Mouse (Mus musculus) embryonic fibroblast, embryonic 13.5 days (primary cell): ENCODE results near the gene Gm17655. TPM values are rescaled to one million over a fixed set of nuclear protein-coding genes. Genes with fewer than 3 reads are reported as not detected.
A peak's percentile ranks its signal among the peaks of the same experiment; 100 is the strongest.
"Not testable (repeated sequence)": the region's sequence is repeated elsewhere in the genome, so short reads cannot be mapped to it uniquely, and the experiment has no call there.

Experiments
- H3K27ac ChIP-seq: 2 replicates; pipeline ENCODE4 v1.5.1; 2012; ENCODE audit warnings: low read length, control low read depth, inconsistent platforms; ENCODE audit not compliant: insufficient read depth
- H3K4me1 ChIP-seq: 2 replicates; pipeline ENCODE4 v1.6.1; 2011; ENCODE audit warnings: low read length; ENCODE audit not compliant: control insufficient read depth, insufficient read depth
- H3K4me3 ChIP-seq: 2 replicates; pipeline ENCODE4 v1.5.1; 2011; ENCODE audit warnings: mild to moderate bottlenecking, control low read depth, low read length; ENCODE audit not compliant: insufficient read depth
- CTCF ChIP-seq: IDR thresholded peaks from 2 replicates; pipeline ENCODE4 v1.5.1; 2011; ENCODE audit warnings: mild to moderate bottlenecking, control low read depth, low read length, moderate library complexity, borderline replicate concordance; ENCODE audit not compliant: insufficient read depth
- POLR2A ChIP-seq: IDR thresholded peaks from 2 replicates; pipeline ENCODE4 v1.6.1; 2011; ENCODE audit warnings: low read depth, mild to moderate bottlenecking, control low read depth, low read length, moderate library complexity
- polyA plus RNA-seq: library from polyadenylated mRNA; stranded (reverse); fragments of >200 nt; gene quantifications from 2 replicates; pipeline ENCODE4 v1.2.4, GENCODE M21; 2011; ENCODE audit warnings: low read depth; ENCODE audit not compliant: missing spikeins, insufficient read length

Gene Gm17655
- polyA plus RNA-seq, 1 experiment = 6.8 TPM

- H3K4me1 ChIP-seq = no peaks in the 10 kb centered on the region
- TF ChIP-seq CTCF (no peak), POLR2A (no peak)
- H3K27ac ChIP-seq = no peak overlapping the region
- no peak overlapping the region for H3K4me3 ChIP-seq
Observed at GRCm38 (mm10) chr5:110086161-110086866, 14.0 kb upstream of the Gm17655 start.

GRCm38 (mm10) chr5:110082961-110083360, 10.6 kb upstream of the Gm17655 start:
- no peak for TF ChIP-seq CTCF
- no peak for TF ChIP-seq POLR2A
- Histone ChIP-seq H3K4me3 (no peak overlapping the region), H3K4me1 (no peaks in the 10 kb centered on the region), H3K27ac (no peak overlapping the region)

- H3K27ac ChIP-seq = peak overlapping the region; percentile 68
- no peak for TF ChIP-seq CTCF
- TF ChIP-seq POLR2A = peak; percentile 78
- H3K4me1 ChIP-seq = no peaks in the 10 kb centered on the region
- peak overlapping the region; percentile 64 for H3K4me3 ChIP-seq
Observed at GRCm38 (mm10) chr5:110057637-110058408, 14.5 kb downstream of the Gm17655 start.

- not testable (repeated sequence) for H3K4me1 ChIP-seq, H3K27ac ChIP-seq, H3K4me3 ChIP-seq
Observed at GRCm38 (mm10) chr5:110023694-110024427, 48.5 kb downstream of the Gm17655 start.

- Histone ChIP-seq H3K4me3 (no peak overlapping the region), H3K4me1 (no peaks in the 10 kb centered on the region), H3K27ac (no peak overlapping the region)
- no peak for TF ChIP-seq CTCF
- TF ChIP-seq POLR2A = no peak
Observed at GRCm38 (mm10) chr5:110023273-110023672, 49.0 kb downstream of the Gm17655 start.

- not testable (repeated sequence) for H3K4me3 ChIP-seq, H3K27ac ChIP-seq, H3K4me1 ChIP-seq
Observed at GRCm38 (mm10) chr5:110015775-110016174, 56.5 kb downstream of the Gm17655 start.

Other genes with a start within 250 kb of the Gm17655 start
- 1.2 and 6.8 TPM in 2 replicates for gene Gm15446, start 149.1 kb downstream of the Gm17655 start, polyA plus RNA-seq
- gene Zfp932, start 76.0 kb downstream of the Gm17655 start, polyA plus RNA-seq = 10.3 and 18.8 TPM in 2 replicates
- gene Gm35315, start 21.9 kb upstream of the Gm17655 start, polyA plus RNA-seq = 1.4 and 1.9 TPM in 2 replicates
- 0.28 and 0.87 TPM in 2 replicates for gene Plcxd1, start 27.5 kb upstream of the Gm17655 start, polyA plus RNA-seq
- gene Gtpbp6, start 35.7 kb upstream of the Gm17655 start, polyA plus RNA-seq = 21.4 and 24.7 TPM in 2 replicates
- gene Zfp605, start 37.6 kb upstream of the Gm17655 start, polyA plus RNA-seq = 8.3 and 9.4 TPM in 2 replicates
- 35.8 and 38.1 TPM in 2 replicates for gene Chfr, start 63.3 kb upstream of the Gm17655 start, polyA plus RNA-seq
- 49.2 and 54.9 TPM in 2 replicates for gene Golga3, start 104.2 kb upstream of the Gm17655 start, polyA plus RNA-seq
- gene Ankle2, start 158.5 kb upstream of the Gm17655 start, polyA plus RNA-seq = 37.2 and 37.3 TPM in 2 replicates
- 47.7 and 52.0 TPM in 2 replicates for gene Pgam5, start 197.4 kb upstream of the Gm17655 start, polyA plus RNA-seq
- gene Pxmp2, start 213.7 kb upstream of the Gm17655 start, polyA plus RNA-seq = 2.8 and 3.3 TPM in 2 replicates
- gene Pole, start 213.8 kb upstream of the Gm17655 start, polyA plus RNA-seq = 20.5 and 27.0 TPM in 2 replicates